Mouse (Mus musculus): Measurements from ENCODE around the gene Etnk1.

DNA sequence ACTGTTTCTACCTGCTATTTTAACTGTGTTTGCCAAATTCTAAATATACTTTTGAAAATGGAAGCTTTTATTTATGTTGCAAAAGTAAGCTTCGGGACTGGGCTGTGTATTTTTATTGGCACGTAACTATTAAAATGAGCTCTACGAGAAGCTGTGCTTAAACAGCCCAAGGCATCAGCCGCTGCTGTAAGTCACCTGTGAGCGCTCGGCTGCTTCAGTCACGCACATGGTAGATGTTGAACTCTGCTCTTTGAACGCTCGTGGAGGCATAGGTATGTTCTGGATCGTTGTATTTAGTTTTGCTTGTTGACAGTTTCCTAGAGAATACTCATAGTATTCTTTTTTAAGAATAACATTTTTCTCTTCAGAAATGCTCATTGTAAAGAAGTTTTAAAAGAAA lies 26.1 kb downstream of the Etnk1 start:
- TF ChIP-seq CTCF (IDR thresholded peaks at IDR 0.05; ENCODE audit: low read depth) (no peak), EP300 (optimal IDR thresholded peaks at IDR 0.05) (no peak)
